ENCODE assay signal across 8 mouse cellular contexts in the genomic region with DNA sequence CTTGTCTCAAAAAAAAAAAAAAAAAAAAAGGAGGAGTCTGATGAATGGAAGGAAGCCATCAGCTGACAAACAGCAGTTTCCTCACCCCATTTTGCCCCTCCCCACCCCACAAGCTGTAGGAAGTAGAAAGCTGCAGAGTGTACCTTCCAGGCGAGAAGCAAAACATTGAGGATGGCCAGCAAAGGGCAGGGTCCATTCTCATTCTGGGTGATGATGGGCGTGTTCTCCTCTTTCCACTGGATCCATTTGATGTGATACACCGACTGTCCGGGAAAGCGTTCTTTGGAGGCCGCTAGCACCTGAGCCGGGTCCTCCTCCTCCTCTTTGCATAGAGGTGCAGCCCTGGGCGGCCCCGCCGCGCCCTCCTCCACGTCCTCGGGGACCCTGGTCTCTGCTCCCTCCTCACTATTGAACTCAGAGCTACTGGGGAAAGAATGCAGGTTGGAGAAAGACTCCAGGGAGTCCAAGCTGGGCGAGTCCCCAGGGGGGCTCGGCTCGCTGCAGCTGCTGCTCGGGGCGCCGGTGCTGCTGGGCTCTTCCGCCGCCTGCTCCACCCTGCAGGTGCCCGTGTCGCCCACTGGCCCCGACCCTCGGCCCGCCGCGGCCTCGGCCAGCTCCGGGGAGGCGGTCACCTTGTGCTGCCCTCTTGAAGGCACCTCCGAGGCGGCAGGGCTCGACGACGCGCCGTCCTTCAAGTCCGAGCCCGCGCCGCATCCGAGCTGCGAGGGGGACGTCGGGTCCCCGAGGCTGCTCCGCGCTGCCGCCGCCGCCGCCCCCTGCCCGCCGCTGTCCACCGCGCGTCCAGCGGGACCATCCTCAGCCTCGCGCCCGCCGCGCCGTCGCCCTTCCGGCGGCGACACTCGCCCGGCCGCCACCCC. TPM values are rescaled to one million over a fixed set of nuclear protein-coding genes. Genes with fewer than 3 reads are reported as not detected.
DNase-seq lines count a peak whose midpoint lies in the region; ATAC-seq lines count a peak whose summit lies in the region.

Gene Gm10642, plus strand, starts transcription at position 122 of the 878 bp plus-strand sequence.

- H3K9me3 ChIP-seq in embryonic facial prominence, embryonic 13.5 days: no peaks in the 10 kb centered on the region
- no peaks in the 10 kb centered on the region for H3K9me3 ChIP-seq in limb, embryonic 15.5 days
- no peaks in the 10 kb centered on the region for H3K9me3 ChIP-seq in midbrain, embryonic 16.5 days (replicated peaks; ENCODE audit: control insufficient read depth, low read length, poor library complexity, severe bottlenecking)

- H3K27ac ChIP-seq in embryonic facial prominence, embryonic 13.5 days: peak within 1 kb of the TSS; percentile 94
- H3K27ac ChIP-seq in limb, embryonic 15.5 days: peak within 1 kb of the TSS; percentile 98
- peak within 1 kb of the TSS; percentile 98 for H3K27ac ChIP-seq in midbrain, embryonic 16.5 days (ENCODE audit: low read length)

- H3K27me3 ChIP-seq in embryonic facial prominence, embryonic 13.5 days: no peaks in the 10 kb centered on the region
- H3K27me3 ChIP-seq in limb, embryonic 15.5 days: no peaks in the 10 kb centered on the region
- H3K27me3 ChIP-seq in midbrain, embryonic 16.5 days (ENCODE audit: control insufficient read depth, insufficient read depth, low read depth, low read length): no peaks in the 10 kb centered on the region

- ATAC-seq in embryonic facial prominence, embryonic 13.5 days (ENCODE audit: insufficient number of reproducible peaks, insufficient read depth, low FRiP score, low TSS enrichment, low read depth): peak; percentile 38
- ATAC-seq in limb, embryonic 15.5 days (ENCODE audit: insufficient number of reproducible peaks, low FRiP score, low TSS enrichment, low read depth): peak; percentile 12; the same call in 1 of the 2 replicates
- peak; percentile 81 for ATAC-seq in midbrain, embryonic 16.5 days

- H3K9ac ChIP-seq in embryonic facial prominence, embryonic 13.5 days: peak within 1 kb of the TSS; percentile 88
- H3K9ac ChIP-seq in limb, embryonic 15.5 days: peak within 1 kb of the TSS; percentile 87
- H3K9ac ChIP-seq in midbrain, embryonic 16.5 days (ENCODE audit: low read depth, low read length): peak within 1 kb of the TSS; percentile 99

- H3K4me2 ChIP-seq in embryonic facial prominence, embryonic 13.5 days: peak within 1 kb of the TSS; percentile 82
- peak within 1 kb of the TSS; percentile 91 for H3K4me2 ChIP-seq in limb, embryonic 15.5 days
- peak within 1 kb of the TSS; percentile 62 for H3K4me2 ChIP-seq in midbrain, embryonic 16.5 days (ENCODE audit: low read length)

- peak; percentile 92 for DNase-seq in A20 (ENCODE audit: low read depth, low spot score)
- peak; percentile 27 for DNase-seq in adrenal gland, postnatal 25 days
- peak; percentile 54 to 69 for DNase-seq in heart, adult 9 months (ENCODE audit: low spot score in 2 of 2)
- peak; percentile 88 for DNase-seq in kidney, adult 9 months
- peak; percentile 80 to 83 for DNase-seq in spleen, postnatal 36 days (ENCODE audit: low spot score in 2 of 2)

- H3K4me1 ChIP-seq in embryonic facial prominence, embryonic 13.5 days: peaks cover 23% of the 10 kb centered on the region
- H3K4me1 ChIP-seq in limb, embryonic 15.5 days: peaks cover 4% of the 10 kb centered on the region
- peaks cover 40% of the 10 kb centered on the region for H3K4me1 ChIP-seq in midbrain, embryonic 16.5 days (ENCODE audit: control insufficient read depth, insufficient read depth, low read length)

- H3K36me3 ChIP-seq in embryonic facial prominence, embryonic 13.5 days: no peaks in the 10 kb centered on the region
- H3K36me3 ChIP-seq in limb, embryonic 15.5 days: no peaks in the 10 kb centered on the region
- H3K36me3 ChIP-seq in midbrain, embryonic 16.5 days (ENCODE audit: control insufficient read depth, insufficient read depth, low read length): no peaks in the 10 kb centered on the region

- WGBS in embryonic facial prominence, embryonic 13.5 days: under 1% methylated on average over 72 of the region's 72 CpGs
- under 1% methylated on average over 70 of the region's 72 CpGs for WGBS in limb, embryonic 15.5 days
- 0% methylated on average over 45 of the region's 72 CpGs for WGBS in midbrain, embryonic 16.5 days

- peak within 1 kb of the TSS; percentile 70 for H3K4me3 ChIP-seq in embryonic facial prominence, embryonic 13.5 days
- H3K4me3 ChIP-seq in limb, embryonic 15.5 days: peak within 1 kb of the TSS; percentile 87
- H3K4me3 ChIP-seq in midbrain, embryonic 16.5 days (ENCODE audit: low read depth, low read length): peak within 1 kb of the TSS; percentile 97

RNA-seq across cellular contexts. Expression of gene Gm10642, which starts in this region (rescaled TPM):
- 0.52 and 0.76 TPM in 2 replicates for total RNA-seq in adrenal gland, postnatal 25 days (2021)
- 0.28 and 0.33 TPM in 2 replicates for polyA plus RNA-seq in embryonic facial prominence, embryonic 13.5 days (2015; fragmentation: Nextera tagmentation; extraction: Ambion mirVana)
- 0.23 and 0.35 TPM in 2 replicates for polyA plus RNA-seq in limb, embryonic 15.5 days (2015; fragmentation: Nextera tagmentation; extraction: Ambion mirVana)
- polyA plus RNA-seq in midbrain, embryonic 16.5 days (2015; fragmentation: Nextera tagmentation; extraction: Ambion mirVana): 0.21 and 0.25 TPM in 2 replicates

Comparison
In these comparisons a context has a peak if more than half of its experiments do, and no peak if none do; other contexts are left out.
1. Peak in every context shown above with its lines: DNase-seq, ATAC-seq, H3K4me3 ChIP-seq and H3K27ac ChIP-seq.
2. Peak in DNase-seq in adrenal gland, postnatal 25 days; RNA of the gene not detected or under 1 TPM.
3. Peak in ATAC-seq, H3K4me3 ChIP-seq, H3K27ac ChIP-seq, H3K9ac ChIP-seq and H3K4me2 ChIP-seq in embryonic facial prominence, embryonic 13.5 days; RNA of the gene not detected or under 1 TPM.
4. Peak in ATAC-seq, H3K4me3 ChIP-seq, H3K27ac ChIP-seq, H3K9ac ChIP-seq and H3K4me2 ChIP-seq in limb, embryonic 15.5 days; RNA of the gene not detected or under 1 TPM.
5. Peak in ATAC-seq, H3K4me3 ChIP-seq, H3K27ac ChIP-seq, H3K9ac ChIP-seq and H3K4me2 ChIP-seq in midbrain, embryonic 16.5 days; RNA of the gene not detected or under 1 TPM.
6. DNase-seq: peak in every context shown above with its lines; median percentile 92 in A20; 88 in kidney, adult 9 months; 82 in spleen, postnatal 36 days; 62 in heart, adult 9 months; 27 in adrenal gland, postnatal 25 days.
7. ATAC-seq: peak in every context shown above with its lines; median percentile 81 in midbrain, embryonic 16.5 days; 38 in embryonic facial prominence, embryonic 13.5 days; 12 in limb, embryonic 15.5 days.